In genomic region chr11:120630881-120631725, GRCm38 (mm10) we compare ENCODE assay signal across 7 mouse cellular contexts. TPM values are rescaled to one million over a fixed set of nuclear protein-coding genes. Genes with fewer than 3 reads are reported as not detected.
DNase-seq lines count a peak whose midpoint lies in the region; ATAC-seq and TF ChIP-seq lines count a peak whose summit lies in the region.

No protein-coding gene starts in this region.

- DNase-seq in CD4-positive helper T cell, adult 2 months (ENCODE audit: low read depth, low spot score) = peak; percentile 85
- DNase-seq in forebrain, postnatal 0 days = no peak
- no peak for DNase-seq in limb, embryonic 10.5 days (ENCODE audit: low spot score)
- no peak for DNase-seq in Muller cell, postnatal 12 days (ENCODE audit: inconsistent ontology term)
- no peak for DNase-seq in layer of hippocampus, adult 9-11 months

- H3K27ac ChIP-seq in forebrain, postnatal 0 days (ENCODE audit: low read depth, low read length) = no peak overlapping the region
- H3K27ac ChIP-seq in limb, embryonic 10.5 days = peak overlapping the region; percentile 66; the same call in 1 of the 2 replicates
- H3K27ac ChIP-seq in small intestine, adult 2 months (ENCODE audit: insufficient read depth, low read depth, low read length) = peak overlapping the region; percentile 92

- H3K4me3 ChIP-seq in E14TG2a.4 (replicated peaks; ENCODE audit: low read length) = peak overlapping the region; percentile 95
- no peak overlapping the region for H3K4me3 ChIP-seq in forebrain, postnatal 0 days (ENCODE audit: low read depth, low read length)
- peak overlapping the region; percentile 92 for H3K4me3 ChIP-seq in limb, embryonic 10.5 days
- peak overlapping the region; percentile 53 for H3K4me3 ChIP-seq in small intestine, adult 2 months (ENCODE audit: low read depth, low read length)

- peaks cover 53% of the 10 kb centered on the region for H3K36me3 ChIP-seq in E14TG2a.4 (ENCODE audit: insufficient read depth, low read length)
- H3K36me3 ChIP-seq in forebrain, postnatal 0 days (ENCODE audit: insufficient read depth) = peaks cover 22% of the 10 kb centered on the region
- peaks cover 40% of the 10 kb centered on the region for H3K36me3 ChIP-seq in limb, embryonic 10.5 days
- H3K36me3 ChIP-seq in small intestine, adult 2 months (ENCODE audit: control insufficient read depth, insufficient read depth, low read length) = peaks cover 11% of the 10 kb centered on the region

- H3K9ac ChIP-seq in forebrain, postnatal 0 days = no peak overlapping the region

- no peak for ATAC-seq in forebrain, postnatal 0 days

- WGBS in forebrain, postnatal 0 days = 38% methylated on average over 7 of the region's 7 CpGs
- WGBS in limb, embryonic 10.5 days = 46% methylated on average over 7 of the region's 7 CpGs
- 13% methylated on average over 7 of the region's 7 CpGs for WGBS in small intestine, adult 2 months

- H3K9me3 ChIP-seq in E14TG2a.4 (ENCODE audit: low read length) = no peaks in the 10 kb centered on the region
- H3K9me3 ChIP-seq in forebrain, postnatal 0 days (ENCODE audit: low read length) = no peaks in the 10 kb centered on the region
- no peaks in the 10 kb centered on the region for H3K9me3 ChIP-seq in limb, embryonic 10.5 days (replicated peaks)

- no peak for TF ChIP-seq CTCF in E14TG2a.4 (conservative IDR thresholded peaks at IDR 0.05; ENCODE audit: low read length)
- no peak for TF ChIP-seq CTCF in forebrain, postnatal 0 days (IDR thresholded peaks at IDR 0.05; ENCODE audit: low read depth)
- TF ChIP-seq CTCF in small intestine, adult 2 months (IDR thresholded peaks at IDR 0.05; ENCODE audit: extremely low read depth, insufficient read length, insufficient replicate concordance, low read depth, low read length) = no peak

- no peak for TF ChIP-seq POLR2A in small intestine, adult 2 months (IDR thresholded peaks at IDR 0.05; ENCODE audit: low read depth, low read length)

- H3K4me1 ChIP-seq in E14TG2a.4 (replicated peaks; ENCODE audit: low read depth, low read length) = peaks cover 88% of the 10 kb centered on the region
- peaks cover 6% of the 10 kb centered on the region; the same call in 1 of the 2 replicates for H3K4me1 ChIP-seq in forebrain, postnatal 0 days (ENCODE audit: insufficient read depth)
- H3K4me1 ChIP-seq in limb, embryonic 10.5 days = peaks cover 42% of the 10 kb centered on the region
- peaks cover 39% of the 10 kb centered on the region for H3K4me1 ChIP-seq in small intestine, adult 2 months (ENCODE audit: control insufficient read depth, insufficient read depth, insufficient read length, low read length)

- 0 out of 2 replicates have a peak overlapping the region, but pooled peaks have one; percentile 90 for H3K4me2 ChIP-seq in forebrain, postnatal 0 days (ENCODE audit: low read depth)

- H3K27me3 ChIP-seq in E14TG2a.4 (ENCODE audit: insufficient read depth, low read length) = no peaks in the 10 kb centered on the region
- H3K27me3 ChIP-seq in forebrain, postnatal 0 days (ENCODE audit: insufficient read depth, low read length) = no peaks in the 10 kb centered on the region
- H3K27me3 ChIP-seq in limb, embryonic 10.5 days (ENCODE audit: low read depth, poor library complexity, severe bottlenecking) = no peaks in the 10 kb centered on the region
- no peaks in the 10 kb centered on the region for H3K27me3 ChIP-seq in small intestine, adult 2 months (ENCODE audit: control insufficient read depth, insufficient read depth, low read length)

RNA-seq across cellular contexts. Expression of gene Mafg, which starts 2.3 kb away (rescaled TPM):
- 37.5 and 40.1 TPM in 2 replicates for total RNA-seq in forebrain, postnatal 0 days (2014; rRNA removed)
- polyA plus RNA-seq in forebrain, postnatal 0 days (2015; fragmentation: Nextera tagmentation; extraction: Ambion mirVana) = 24.6 and 39.7 TPM in 2 replicates
- polyA plus RNA-seq in limb, embryonic 10.5 days (2016; fragmentation: Nextera tagmentation; extraction: Ambion mirVana) = 25.9 and 28.1 TPM in 2 replicates
- polyA plus RNA-seq in small intestine, adult 2 months (2012; rRNA removed) = 24.8 and 33.6 TPM in 2 replicates

RNA-seq across cellular contexts. Expression of gene Sirt7, which starts 6.1 kb away (rescaled TPM):
- total RNA-seq in forebrain, postnatal 0 days (2014; rRNA removed) = 48.7 and 51.8 TPM in 2 replicates
- 37.4 and 40.7 TPM in 2 replicates for polyA plus RNA-seq in forebrain, postnatal 0 days (2015; fragmentation: Nextera tagmentation; extraction: Ambion mirVana)
- 27.2 and 28.8 TPM in 2 replicates for polyA plus RNA-seq in limb, embryonic 10.5 days (2016; fragmentation: Nextera tagmentation; extraction: Ambion mirVana)
- polyA plus RNA-seq in small intestine, adult 2 months (2012; rRNA removed) = 99.1 and 147 TPM in 2 replicates

RNA-seq across cellular contexts. Expression of gene Pycr1, which starts 12.5 kb away (rescaled TPM):
- total RNA-seq in forebrain, postnatal 0 days (2014; rRNA removed) = 8.7 and 13.8 TPM in 2 replicates
- 19.5 and 23.0 TPM in 2 replicates for polyA plus RNA-seq in forebrain, postnatal 0 days (2015; fragmentation: Nextera tagmentation; extraction: Ambion mirVana)
- polyA plus RNA-seq in limb, embryonic 10.5 days (2016; fragmentation: Nextera tagmentation; extraction: Ambion mirVana) = 40.6 TPM in 2 replicates
- polyA plus RNA-seq in small intestine, adult 2 months (2012; rRNA removed) = 17.1 and 19.9 TPM in 2 replicates

RNA-seq across cellular contexts. Expression of gene Pcyt2, which starts 13.4 kb away (rescaled TPM):
- total RNA-seq in forebrain, postnatal 0 days (2014; rRNA removed) = 102 and 129 TPM in 2 replicates
- polyA plus RNA-seq in forebrain, postnatal 0 days (2015; fragmentation: Nextera tagmentation; extraction: Ambion mirVana) = 107 and 117 TPM in 2 replicates
- 161 and 169 TPM in 2 replicates for polyA plus RNA-seq in limb, embryonic 10.5 days (2016; fragmentation: Nextera tagmentation; extraction: Ambion mirVana)
- polyA plus RNA-seq in small intestine, adult 2 months (2012; rRNA removed) = 449 and 1,029 TPM in 2 replicates

RNA-seq across cellular contexts. Expression of gene Myadml2, which starts 16.9 kb away (rescaled TPM):
- total RNA-seq in forebrain, postnatal 0 days (2014; rRNA removed) = 1.1 and 3.2 TPM in 2 replicates
- 1.3 and 1.5 TPM in 2 replicates for polyA plus RNA-seq in forebrain, postnatal 0 days (2015; fragmentation: Nextera tagmentation; extraction: Ambion mirVana)
- not detected in 2 replicates for polyA plus RNA-seq in limb, embryonic 10.5 days (2016; fragmentation: Nextera tagmentation; extraction: Ambion mirVana)
- 0.39 and 1.0 TPM in 2 replicates for polyA plus RNA-seq in small intestine, adult 2 months (2012; rRNA removed)
